Mouse (Mus musculus) hindbrain, embryonic 16.5 days (tissue): Measurements from ENCODE around the gene Zfyve1. TPM values are rescaled to one million over a fixed set of nuclear protein-coding genes. Genes with fewer than 3 reads are reported as not detected.

ENCODE experiments used
- ATAC-seq: fragments of 200-750 bp; cut with Nextera tagmentation; 2 replicates; pipeline ENCODE4 v1.8.0; 2017; ENCODE audit warnings: moderate TSS enrichment, moderate library complexity
- H3K27ac ChIP-seq: fragments of 300-500 bp; sonication (generic); 2 replicates; pipeline ENCODE4 v1.5.1; 2014; ENCODE audit warnings: low read depth, mild to moderate bottlenecking, control low read depth, low read length, moderate library complexity
- H3K27me3 ChIP-seq: fragments of 300-500 bp; sonication (generic); replicated peaks from 2 replicates; pipeline ENCODE4 v1.6.1; 2014; ENCODE audit warnings: low read length; ENCODE audit not compliant: control insufficient read depth, insufficient read depth
- H3K36me3 ChIP-seq: fragments of 300-500 bp; sonication (generic); 2 replicates; pipeline ENCODE4 v1.6.1; 2014; ENCODE audit warnings: mild to moderate bottlenecking, low read length, moderate library complexity, mixed read lengths; ENCODE audit not compliant: control insufficient read depth, insufficient read depth
- H3K4me1 ChIP-seq: fragments of 300-500 bp; sonication (generic); 2 replicates; pipeline ENCODE4 v1.6.1; 2014; ENCODE audit warnings: low read depth, low read length; ENCODE audit not compliant: control insufficient read depth, insufficient read depth
- H3K4me2 ChIP-seq: fragments of 300-500 bp; sonication (generic); 2 replicates; pipeline ENCODE4 v1.6.1; 2014; ENCODE audit warnings: mild to moderate bottlenecking, low read length, control low read depth, moderate library complexity
- H3K4me3 ChIP-seq: fragments of 300-500 bp; sonication (generic); 2 replicates; pipeline ENCODE4 v1.5.1; 2014; ENCODE audit warnings: mild to moderate bottlenecking, low read length, control low read depth, moderate library complexity
- H3K9ac ChIP-seq: fragments of 300-500 bp; sonication (generic); 2 replicates; pipeline ENCODE4 v1.6.1; 2014; ENCODE audit warnings: low read depth, mild to moderate bottlenecking, control low read depth, low read length, moderate library complexity
- H3K9me3 ChIP-seq: fragments of 300-500 bp; sonication (generic); 2 replicates; pipeline ENCODE4 v1.6.1; 2014; ENCODE audit warnings: mild to moderate bottlenecking, low read length, moderate library complexity; ENCODE audit not compliant: control insufficient read depth
- WGBS: fragments of 180-500 bp; shearing (Covaris S2); extraction: QIAGEN DNeasy Blood & Tissue Kit; methylation state at CpG from one replicate; pipeline ENCODE4 v1.1.7; 2014; 5-methylcytosine and 5-hydroxymethylcytosine counted together
- polyA plus RNA-seq: library from polyadenylated mRNA; unstranded; fragments of >200 nt; fragmentation: Nextera tagmentation; extraction: Ambion mirVana; gene quantifications from 2 replicates; pipeline ENCODE4 v1.2.1, GENCODE M21; 2015

Gene Zfyve1
- polyA plus RNA-seq, 1 experiment from 2014 or later, result 20.8 TPM

GRCm38 (mm10) chr12:83521083-83521482 lies 75.9 kb downstream of the Zfyve1 start:
- no peak for ATAC-seq
- Histone ChIP-seq H3K27me3 (no peaks in the 10 kb centered on the region), H3K27ac (no peak overlapping the region), H3K4me1 (peaks cover 15% of the 10 kb centered on the region), H3K9me3 (no peaks in the 10 kb centered on the region), H3K9ac (peak overlapping the region; percentile 72), H3K4me3 (peak overlapping the region; percentile 66), H3K36me3 (no peaks in the 10 kb centered on the region), H3K4me2 (peak overlapping the region; percentile 70)
- 50% methylated on average over 8 of the region's 8 CpGs for WGBS

GRCm38 (mm10) chr12:83520311-83520890 lies 76.6 kb downstream of the Zfyve1 start, which contains the start of gene Dcaf4:
Gene Dcaf4, plus strand, starts transcription at chr12:83520466.
- Histone ChIP-seq H3K4me1 (peaks cover 15% of the 10 kb centered on the region), H3K4me2 (peak within 1 kb of the TSS; percentile 70), H3K9ac (peak within 1 kb of the TSS; percentile 72), H3K9me3 (no peaks in the 10 kb centered on the region), H3K27ac (peak within 1 kb of the TSS; percentile 65), H3K36me3 (no peaks in the 10 kb centered on the region), H3K4me3 (peak within 1 kb of the TSS; percentile 66), H3K27me3 (no peaks in the 10 kb centered on the region)
- peak; percentile 99 for ATAC-seq
- WGBS, result under 1% methylated on average over 32 of the region's 32 CpGs

- H3K4me2 ChIP-seq, result no peak overlapping the region
- H3K27me3 ChIP-seq, result no peaks in the 10 kb centered on the region
- no peaks in the 10 kb centered on the region for H3K36me3 ChIP-seq
- H3K9me3 ChIP-seq, result no peaks in the 10 kb centered on the region
- H3K4me1 ChIP-seq, result peaks cover 19% of the 10 kb centered on the region
- no peak overlapping the region for H3K27ac ChIP-seq
- H3K4me3 ChIP-seq, result no peak overlapping the region
- 92% methylated on average over 3 of the region's 3 CpGs for WGBS
- H3K9ac ChIP-seq, result no peak overlapping the region
- no peak for ATAC-seq
Observed at GRCm38 (mm10) chr12:83517580-83517979, 79.4 kb downstream of the Zfyve1 start.

DNA sequence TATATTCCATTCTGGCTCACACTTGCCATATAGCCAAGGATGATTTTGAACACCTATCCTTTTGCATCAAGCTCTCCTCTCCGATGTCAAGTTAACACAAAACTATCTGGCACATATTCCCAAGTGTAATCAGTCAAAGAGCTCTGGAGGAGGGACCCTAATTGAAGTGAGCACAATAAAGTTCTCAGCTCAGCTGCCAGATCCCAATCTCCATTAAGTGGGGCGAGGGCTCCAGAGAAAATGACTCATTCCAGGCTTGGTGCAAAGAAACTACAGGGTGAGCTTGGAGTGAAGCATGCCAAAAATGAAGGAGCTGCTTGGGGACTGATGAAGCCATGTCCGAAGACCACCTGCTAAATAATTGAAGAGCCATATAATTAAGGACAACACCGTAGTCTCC lies 82.8 kb downstream of the Zfyve1 start:
- no peaks in the 10 kb centered on the region for H3K9me3 ChIP-seq

DNA sequence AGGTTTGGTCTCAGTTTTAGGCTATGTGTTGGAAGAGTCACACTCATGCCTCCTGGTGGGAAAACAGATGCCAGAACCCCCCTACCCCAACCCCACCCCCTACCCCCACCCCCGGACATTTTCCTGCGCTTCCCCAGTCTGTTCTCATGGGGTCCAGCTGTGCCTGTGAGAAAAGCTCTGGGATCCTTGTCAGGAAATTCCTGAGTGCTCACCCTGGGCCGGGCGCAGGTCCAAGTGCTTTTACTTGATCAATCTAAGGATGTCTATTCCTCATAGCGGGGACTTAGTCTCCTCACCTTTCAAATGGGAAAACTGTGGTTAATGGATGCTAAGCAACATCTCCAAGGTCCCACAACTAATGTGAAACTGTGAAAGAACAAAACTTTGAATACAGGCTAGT lies 83.8 kb downstream of the Zfyve1 start:
- H3K27me3 ChIP-seq, result no peaks in the 10 kb centered on the region
- no peak overlapping the region; the same call in 1 of the 2 replicates for H3K9ac ChIP-seq
- peak; percentile 48; the same call in 1 of the 2 replicates for ATAC-seq
- H3K36me3 ChIP-seq, result no peaks in the 10 kb centered on the region
- H3K27ac ChIP-seq, result no peak overlapping the region
- H3K4me3 ChIP-seq, result no peak overlapping the region
- no peaks in the 10 kb centered on the region for H3K9me3 ChIP-seq
- WGBS, result 25% methylated on average over 5 of the region's 5 CpGs
- H3K4me1 ChIP-seq, result peaks cover 8% of the 10 kb centered on the region
- no peak overlapping the region for H3K4me2 ChIP-seq

More for the DNA sequence above, 82.8 kb downstream of the Zfyve1 start:
- H3K4me1 ChIP-seq, result peaks cover 8% of the 10 kb centered on the region
- no peak overlapping the region for H3K4me2 ChIP-seq
- 36% methylated on average over 4 of the region's 4 CpGs for WGBS
- no peak overlapping the region for H3K9ac ChIP-seq
- no peaks in the 10 kb centered on the region for H3K36me3 ChIP-seq
- no peaks in the 10 kb centered on the region for H3K27me3 ChIP-seq
- no peak overlapping the region for H3K27ac ChIP-seq
- no peak for ATAC-seq
- H3K4me3 ChIP-seq, result no peak overlapping the region

DNA sequence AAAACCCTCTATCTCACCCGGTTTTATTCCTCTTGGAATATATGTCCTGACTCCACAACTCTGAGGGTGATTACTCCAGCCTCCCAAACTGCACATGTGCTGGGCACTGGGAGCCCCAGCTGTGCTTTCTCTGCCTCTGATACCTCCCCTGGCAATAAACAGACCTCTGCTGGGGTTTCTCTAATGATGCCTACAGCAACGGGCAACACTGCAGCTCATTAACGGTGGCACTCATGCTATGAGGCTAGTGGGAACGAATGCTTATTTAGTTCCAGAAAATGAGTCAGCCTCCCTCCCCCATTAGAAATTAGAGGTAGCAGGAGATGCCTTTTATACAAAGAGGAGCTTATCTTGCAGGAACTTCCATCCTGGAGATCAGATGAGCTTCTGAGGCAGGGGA lies 84.2 kb downstream of the Zfyve1 start:
- H3K4me3 ChIP-seq, result no peak overlapping the region
- no peaks in the 10 kb centered on the region for H3K36me3 ChIP-seq
- no peak overlapping the region for H3K4me2 ChIP-seq
- ATAC-seq, result peak; percentile 63; the same call in 1 of the 2 replicates
- H3K9me3 ChIP-seq, result no peaks in the 10 kb centered on the region
- no peaks in the 10 kb centered on the region for H3K27me3 ChIP-seq
- H3K4me1 ChIP-seq, result peaks cover 8% of the 10 kb centered on the region
- 17% methylated on average over 4 of the region's 4 CpGs for WGBS
- no peak overlapping the region; the same call in 1 of the 2 replicates for H3K27ac ChIP-seq
- H3K9ac ChIP-seq, result peak overlapping the region; percentile 31; the same call in 1 of the 2 replicates

DNA sequence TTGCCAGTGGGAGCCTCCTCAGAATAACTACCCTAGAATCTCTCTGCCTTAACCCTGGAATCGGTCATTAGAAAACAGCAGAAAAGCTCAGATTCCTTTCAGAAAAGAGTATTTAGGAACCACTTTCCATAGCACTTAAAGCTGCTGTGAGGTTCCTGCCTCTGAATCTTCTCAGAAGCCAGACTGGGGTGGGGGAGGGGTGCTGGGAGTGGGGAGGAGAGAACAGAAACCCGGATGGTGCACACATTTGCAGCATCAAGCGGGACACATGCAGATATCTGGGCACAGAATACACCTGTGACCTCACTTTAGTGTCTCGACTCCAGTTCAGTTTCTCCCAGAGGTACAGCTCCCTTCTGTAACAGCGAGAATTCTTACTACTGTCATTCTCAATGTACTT lies 86.4 kb downstream of the Zfyve1 start:
- Histone ChIP-seq H3K9me3 (no peaks in the 10 kb centered on the region), H3K4me3 (no peak overlapping the region), H3K27me3 (no peaks in the 10 kb centered on the region), H3K36me3 (no peaks in the 10 kb centered on the region), H3K4me1 (peaks cover 8% of the 10 kb centered on the region), H3K27ac (no peak overlapping the region), H3K4me2 (no peak overlapping the region), H3K9ac (no peak overlapping the region)
- no peak for ATAC-seq
- WGBS, result 80% methylated on average over 5 of the region's 5 CpGs

GRCm38 (mm10) chr12:83506543-83506942 lies 90.5 kb downstream of the Zfyve1 start:
- no peak for ATAC-seq

DNA sequence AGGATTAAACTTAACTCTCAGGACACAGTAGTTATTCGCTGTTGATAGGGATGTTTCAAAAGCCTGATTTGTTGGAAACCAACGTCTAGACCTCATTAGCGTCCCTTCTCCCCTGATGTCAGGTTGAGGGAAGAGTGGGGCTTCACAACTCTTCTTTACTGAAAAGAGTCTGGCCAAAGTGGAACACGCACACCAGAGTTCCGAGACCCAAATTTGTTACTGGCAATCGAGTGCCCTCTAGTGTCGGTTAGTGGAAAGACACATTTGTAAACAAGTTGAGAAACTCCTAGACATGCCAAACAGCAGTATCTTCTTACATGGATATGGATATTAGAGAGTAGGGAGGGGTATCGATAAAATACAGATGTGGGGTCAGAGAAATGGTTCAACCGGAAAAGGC lies 94.8 kb downstream of the Zfyve1 start:
- 8% methylated on average over 9 of the region's 9 CpGs for WGBS

More at GRCm38 (mm10) chr12:83506543-83506942, 90.5 kb downstream of the Zfyve1 start:
- Histone ChIP-seq H3K36me3 (no peaks in the 10 kb centered on the region), H3K4me3 (no peak overlapping the region), H3K27me3 (no peaks in the 10 kb centered on the region), H3K27ac (no peak overlapping the region), H3K4me2 (no peak overlapping the region), H3K4me1 (no peaks in the 10 kb centered on the region), H3K9me3 (no peaks in the 10 kb centered on the region), H3K9ac (no peak overlapping the region)
- 79% methylated on average over 10 of the region's 10 CpGs for WGBS

More for the DNA sequence above, 94.8 kb downstream of the Zfyve1 start:
- H3K9ac ChIP-seq, result no peak overlapping the region
- H3K4me2 ChIP-seq, result no peak overlapping the region
- no peak overlapping the region for H3K4me3 ChIP-seq
- no peaks in the 10 kb centered on the region for H3K36me3 ChIP-seq
- H3K27ac ChIP-seq, result no peak overlapping the region
- H3K4me1 ChIP-seq, result no peaks in the 10 kb centered on the region
- no peaks in the 10 kb centered on the region for H3K9me3 ChIP-seq
- peak; percentile 50 for ATAC-seq
- no peaks in the 10 kb centered on the region for H3K27me3 ChIP-seq
